Mouse (Mus musculus) Muller cell, postnatal 12 days (primary cell): ENCODE data around the gene Eme1.
A peak's percentile ranks its signal among the peaks of the same experiment; 100 is the strongest.

Experiments used
- DNase-seq: peaks from one replicate; pipeline ENCODE4 v3.0.0-alpha.2; 2015; ENCODE audit errors: inconsistent ontology term

Gene Eme1

GRCm38 (mm10) chr11:94597319-94597718, 56.4 kb downstream of the Eme1 start:
- peak; percentile 68 for DNase-seq

GRCm38 (mm10) chr11:94596311-94596852, 57.4 kb downstream of the Eme1 start:
- DNase-seq: no peak
